Mouse (Mus musculus) liver, postnatal 0 days (tissue): ENCODE results near the gene Sccpdh.

Source experiments
- CTCF ChIP-seq: sonication (generic); IDR thresholded peaks from 2 replicates; pipeline ENCODE4 v1.5.1; 2016; ENCODE audit warnings: antibody characterized with exemption, low read depth
- EP300 ChIP-seq: IDR thresholded peaks from 2 replicates; pipeline ENCODE4 v1.6.1; 2016; ENCODE audit warnings: antibody characterized with exemption, low read depth, mild to moderate bottlenecking

GRCm38 (mm10) chr1:179633414-179633752, 34.6 kb upstream of the Sccpdh start:
- TF ChIP-seq EP300, result no peak
- TF ChIP-seq CTCF, result peak; percentile 77
